Mouse (Mus musculus) gastrocnemius, adult 8-10 months (tissue): Measurements from ENCODE around the gene Tm4sf4. TPM values are rescaled to one million over a fixed set of nuclear protein-coding genes. Genes with fewer than 3 reads are reported as not detected.

Source experiments
- DNase-seq, 2 experiments: peaks; one replicate each; pipeline ENCODE4 v3.0.0; 2022; ENCODE audit warnings: low spot score in 2 of 2
- total RNA-seq, 4 experiments: library from RNA; stranded (reverse); gene quantifications; 2 replicates each; pipeline ENCODE4 v1.2.4; 2022

Tm4sf4 gene
- not detected for total RNA-seq

DNA sequence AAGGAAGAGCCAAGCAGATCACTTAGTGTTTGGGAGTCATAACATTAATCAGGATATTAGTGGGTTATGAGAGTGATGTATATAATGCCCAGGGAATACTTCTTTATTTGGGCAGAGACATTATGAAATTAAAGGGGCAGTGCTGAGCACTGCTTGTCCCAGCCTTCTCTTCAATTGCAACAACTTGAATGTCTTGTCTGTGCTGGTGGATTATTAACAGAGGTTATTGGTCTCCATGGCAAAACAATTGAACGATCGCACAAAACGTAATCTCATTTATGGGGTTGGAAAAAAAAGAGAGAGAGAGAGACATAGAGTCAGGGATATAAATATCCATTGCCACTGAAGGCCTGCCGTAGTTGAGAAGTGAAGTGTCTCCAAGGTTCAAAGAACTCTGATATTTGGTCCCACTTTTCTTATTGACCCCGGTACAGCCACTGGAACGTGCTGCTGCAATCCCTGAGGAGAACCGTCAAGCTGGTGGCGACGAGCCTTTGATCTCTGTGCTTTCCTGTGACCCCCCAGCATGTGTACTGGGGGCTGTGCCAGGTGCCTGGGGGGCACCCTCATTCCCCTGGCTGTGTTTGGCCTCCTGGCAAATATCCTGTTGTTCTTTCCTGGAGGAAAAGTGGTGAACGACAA lies at the start of gene Tm4sf4:
Tm4sf4 (plus strand) TSS at position 226 of the 642 bp plus-strand sequence.
- no peak for DNase-seq

DNA sequence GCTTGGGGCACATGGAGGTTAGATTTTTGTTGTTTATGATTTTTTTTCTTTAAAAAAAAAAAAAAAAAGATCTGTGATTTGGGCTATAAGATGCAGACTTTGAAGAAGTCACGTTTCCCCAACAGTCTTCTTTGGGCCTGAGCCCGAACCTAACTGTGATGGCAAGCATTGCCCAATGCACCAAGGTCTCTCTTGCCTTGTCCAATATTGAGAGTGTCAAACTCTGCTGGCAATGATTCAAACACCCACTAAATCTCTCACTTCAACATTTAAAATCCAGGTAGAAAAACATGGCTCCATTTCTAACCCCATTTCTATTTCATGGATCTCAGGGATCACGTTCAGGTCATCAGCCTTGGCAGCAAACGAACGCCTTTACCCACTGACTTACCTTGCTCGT lies 38.7 kb upstream of the Tm4sf4 start:
- no peak for DNase-seq

DNA sequence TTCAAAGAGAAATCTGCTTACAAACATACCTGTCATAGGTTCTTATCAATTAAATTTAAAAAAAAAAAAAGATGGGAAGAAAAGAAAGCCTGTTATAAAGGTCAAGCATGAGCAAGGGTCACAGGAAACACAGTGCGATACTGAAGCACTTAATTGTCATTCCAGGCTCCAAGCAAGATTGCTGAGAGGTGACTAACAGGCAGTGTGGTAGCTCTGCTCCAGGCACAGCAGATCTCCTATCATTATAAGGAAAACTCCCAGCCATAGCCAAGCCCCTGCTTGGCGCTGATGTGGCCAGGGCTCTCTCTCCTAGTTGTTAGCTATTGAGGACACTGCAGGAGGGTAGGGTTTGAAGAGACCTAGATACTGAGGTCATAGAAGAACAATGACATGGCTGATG lies 38.2 kb upstream of the Tm4sf4 start:
- DNase-seq = no peak

DNA sequence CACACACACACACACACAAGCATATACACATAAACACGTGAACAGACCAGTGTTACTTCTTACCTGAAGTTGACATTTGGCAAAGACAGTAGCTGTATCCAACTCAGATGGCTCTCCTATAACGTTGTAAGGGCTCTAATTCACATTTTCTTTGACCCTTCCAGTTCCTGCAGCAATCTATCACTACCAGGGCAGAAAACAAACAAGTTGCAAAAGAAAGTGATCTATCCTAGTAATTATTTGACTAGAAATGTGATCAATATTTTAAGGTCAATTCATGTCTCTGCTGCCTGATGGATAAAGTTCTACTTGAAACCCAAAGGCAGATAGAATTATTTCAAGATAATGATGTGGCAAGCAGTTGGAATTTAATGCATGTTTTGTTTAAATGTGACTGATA lies 37.5 kb upstream of the Tm4sf4 start:
- no peak for DNase-seq

DNA sequence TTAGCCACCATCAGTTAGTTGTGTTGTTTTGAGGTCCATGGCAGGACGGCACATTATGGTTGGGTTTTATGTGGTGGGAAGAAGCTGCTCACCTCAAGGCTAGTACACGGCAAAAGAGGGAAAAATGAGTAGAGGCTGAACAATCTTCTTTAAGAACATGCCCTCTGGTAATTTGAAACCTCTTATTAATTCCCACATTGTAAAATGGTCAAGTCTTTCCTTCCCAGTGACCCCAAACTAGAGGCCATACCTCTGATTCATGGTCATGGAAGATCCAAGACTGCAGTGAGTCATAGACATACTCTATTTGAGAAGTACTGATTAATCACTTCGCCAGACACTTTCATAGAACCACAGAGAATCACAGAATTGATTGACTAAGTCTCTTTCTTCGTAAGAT lies 13.6 kb upstream of the Tm4sf4 start:
- DNase-seq = no peak

DNA sequence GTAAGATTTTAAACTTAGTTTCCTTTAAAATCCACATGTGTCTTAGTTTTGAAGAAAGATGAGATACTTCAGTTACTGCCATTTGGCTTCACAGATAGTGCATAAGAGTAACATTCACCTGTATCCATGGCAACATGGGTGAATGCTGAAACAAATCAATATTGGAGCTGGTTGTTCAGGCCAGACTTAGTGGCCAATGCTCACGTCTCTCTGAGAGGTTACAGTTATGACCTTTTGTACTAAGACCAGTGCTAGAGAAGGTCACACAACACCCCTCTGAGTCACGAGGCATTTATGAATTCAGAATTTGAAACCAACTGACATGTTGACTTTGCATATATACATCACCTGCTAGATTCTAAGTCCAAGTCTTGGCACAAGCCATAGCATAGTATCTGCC lies 4.9 kb upstream of the Tm4sf4 start:
- DNase-seq = no peak

DNA sequence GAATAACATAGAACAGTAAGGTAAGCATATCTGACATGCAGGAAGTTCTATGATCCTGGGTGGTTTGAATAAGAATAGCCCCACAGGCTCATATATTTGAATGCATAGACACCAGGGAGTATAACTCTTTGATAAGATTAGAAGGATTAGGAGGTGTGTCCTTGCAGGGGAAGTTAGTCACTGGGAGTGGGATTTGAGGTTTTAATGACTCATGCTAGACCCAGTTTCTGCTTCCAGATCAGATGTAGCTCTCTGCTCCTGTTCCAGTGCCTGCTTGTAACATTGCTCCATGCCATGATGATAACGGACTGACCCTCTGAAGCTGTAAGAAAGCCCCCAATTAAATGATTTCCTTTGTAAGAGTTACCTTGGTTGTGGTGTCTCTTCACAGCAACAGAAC lies 4.5 kb upstream of the Tm4sf4 start:
- no peak for DNase-seq

DNA sequence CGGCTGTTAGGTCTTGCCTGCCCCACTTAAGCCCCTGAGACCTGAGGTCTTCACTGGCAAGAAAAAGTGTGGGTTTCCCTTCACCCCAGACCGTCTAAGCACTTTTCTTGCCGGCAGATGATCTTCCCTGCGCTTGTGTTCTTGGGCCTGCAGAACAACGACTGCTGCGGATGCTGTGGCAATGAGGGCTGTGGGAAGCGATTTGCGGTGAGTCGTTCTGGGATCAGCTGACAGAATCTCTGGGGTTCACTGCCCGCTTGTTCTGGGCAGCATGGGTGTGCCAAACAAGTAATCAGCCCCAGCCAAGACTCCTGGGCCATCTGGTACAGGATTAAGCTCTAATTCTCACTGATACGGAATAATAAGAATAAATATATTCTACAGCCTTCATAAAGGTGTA lies 1.2 kb downstream of the Tm4sf4 start:
- DNase-seq = no peak

DNA sequence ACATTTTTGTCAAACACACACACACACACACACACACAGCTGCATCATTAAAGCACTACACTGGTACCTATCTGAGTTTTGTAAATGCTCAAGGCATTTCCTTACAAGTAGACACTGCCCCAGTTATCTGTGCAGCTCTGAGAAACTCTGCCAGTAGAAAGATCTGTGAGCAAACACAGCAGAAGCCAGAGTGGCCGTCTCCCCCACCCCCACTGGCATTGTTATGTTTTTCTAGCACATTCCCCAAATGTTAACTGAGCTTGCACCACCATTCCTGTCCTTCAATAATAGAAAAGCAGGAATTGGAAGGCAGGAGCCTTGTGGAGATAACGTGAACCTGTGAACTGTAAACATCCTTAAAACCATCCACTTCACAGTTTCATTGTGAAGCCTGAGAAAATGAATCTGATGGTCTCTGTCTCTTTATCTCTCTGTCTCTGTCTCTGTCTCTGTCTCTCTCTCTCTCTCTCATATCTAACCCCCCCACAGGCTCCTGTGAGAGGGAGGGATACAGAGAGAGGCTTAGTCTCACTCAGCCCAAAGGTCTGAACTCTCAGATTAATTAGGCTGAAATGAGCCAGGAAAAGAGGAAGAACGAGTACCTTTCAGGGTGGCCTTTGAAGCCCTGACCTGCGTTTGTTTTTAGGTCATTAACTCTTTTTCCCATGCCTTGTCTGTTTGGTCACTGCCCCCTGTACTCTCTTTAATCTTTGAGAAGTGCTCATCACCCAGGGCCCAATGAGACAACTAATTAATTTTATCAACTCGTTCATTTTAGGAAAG lies 3.8 kb downstream of the Tm4sf4 start:
- no peak for DNase-seq

DNA sequence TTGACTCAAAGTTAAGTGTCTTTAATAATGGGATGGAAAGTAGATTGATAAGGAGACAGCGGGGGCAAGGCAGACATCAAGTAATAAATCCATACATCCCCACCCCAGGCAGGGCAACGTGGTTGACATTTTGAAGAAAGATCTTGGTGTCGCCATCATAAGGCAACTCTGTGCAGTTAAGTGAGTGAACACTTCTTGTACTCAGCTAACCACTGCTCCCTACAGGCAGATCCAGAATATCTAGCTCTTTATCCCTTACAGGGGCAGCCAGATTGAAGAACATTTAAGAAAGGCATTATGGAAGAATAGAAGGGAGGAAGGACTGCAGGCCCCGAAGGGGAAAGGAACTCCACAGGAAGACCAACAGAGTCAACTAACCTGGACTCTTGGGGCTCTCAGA lies 4.4 kb downstream of the Tm4sf4 start:
- no peak for DNase-seq

DNA sequence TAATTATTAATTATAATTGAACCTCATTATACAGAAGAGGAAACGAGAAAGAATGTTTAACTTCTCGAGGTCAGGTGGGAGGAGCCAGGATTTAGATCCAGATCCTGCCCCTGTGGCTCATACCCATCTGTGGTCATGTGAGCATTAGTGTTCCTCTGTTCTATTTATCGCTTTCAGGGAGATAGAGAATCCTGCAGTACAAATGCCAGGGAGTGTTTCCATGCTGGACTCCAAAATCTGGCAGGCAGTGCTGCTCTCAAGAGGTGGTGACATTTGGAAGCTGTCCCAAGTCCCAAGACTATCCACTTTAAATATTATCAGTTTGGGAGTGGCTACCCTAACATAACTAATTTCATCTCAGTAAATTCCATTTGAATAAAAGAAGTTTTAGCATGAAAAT lies 6.6 kb downstream of the Tm4sf4 start:
- no peak for DNase-seq

DNA sequence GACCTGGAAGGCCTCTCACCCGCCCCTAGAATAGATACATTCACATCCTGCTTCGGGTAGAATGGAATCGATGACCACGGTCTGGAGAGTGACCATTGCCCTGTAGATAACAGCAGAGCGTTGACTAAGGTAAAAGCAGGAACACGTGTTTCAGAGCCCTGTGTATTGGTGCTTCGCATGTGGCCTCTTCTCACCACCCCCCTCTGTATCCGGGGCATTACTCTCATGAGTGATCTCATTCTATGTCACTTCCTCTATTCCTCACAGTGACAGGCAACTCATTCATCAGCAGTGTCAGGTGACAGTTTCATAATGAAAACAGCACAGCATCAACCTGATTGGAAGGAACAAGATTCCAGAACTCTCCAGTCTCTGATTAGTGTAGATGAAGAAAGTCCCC lies 10.2 kb downstream of the Tm4sf4 start:
- DNase-seq = no peak

DNA sequence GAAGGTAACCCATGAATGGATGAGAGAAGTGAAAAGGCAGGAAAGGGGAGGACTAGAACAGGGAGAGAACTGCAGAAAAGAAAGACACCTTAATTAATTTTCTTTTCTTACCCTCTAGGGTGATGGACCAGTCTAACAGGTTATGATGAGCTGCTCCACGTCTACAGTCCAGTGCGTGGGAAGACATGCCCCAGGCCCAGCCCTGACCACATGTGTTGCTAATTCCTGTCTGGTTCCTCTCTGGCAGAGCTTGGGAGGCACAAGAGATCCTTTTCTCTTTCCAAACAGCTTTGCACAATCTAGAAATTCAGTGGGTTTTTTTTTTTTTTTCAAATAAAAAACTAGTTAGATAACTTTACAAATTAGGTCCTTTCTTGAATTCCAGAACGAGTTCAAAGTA lies 15.8 kb downstream of the Tm4sf4 start:
- no peak for DNase-seq

DNA sequence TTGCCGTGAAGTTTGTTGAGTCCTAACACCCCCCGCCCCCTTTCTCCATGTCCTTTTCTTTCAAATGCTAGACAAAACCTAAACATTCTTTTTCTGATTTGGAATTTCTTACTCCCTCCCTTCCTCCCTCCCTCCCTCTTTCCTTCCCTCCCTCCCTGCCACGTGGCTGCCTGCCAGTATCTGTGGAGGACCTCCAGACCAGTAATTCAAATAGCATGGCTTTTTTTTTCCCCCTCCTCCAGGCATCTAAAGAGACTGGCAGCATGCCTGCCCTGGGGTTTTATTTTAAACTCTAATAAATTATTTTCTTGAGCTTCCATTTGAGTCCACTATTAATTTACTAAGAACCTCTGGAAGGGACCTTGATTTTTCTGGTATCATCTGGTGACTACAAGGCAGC lies 20.6 kb downstream of the Tm4sf4 start:
- no peak for DNase-seq

DNA sequence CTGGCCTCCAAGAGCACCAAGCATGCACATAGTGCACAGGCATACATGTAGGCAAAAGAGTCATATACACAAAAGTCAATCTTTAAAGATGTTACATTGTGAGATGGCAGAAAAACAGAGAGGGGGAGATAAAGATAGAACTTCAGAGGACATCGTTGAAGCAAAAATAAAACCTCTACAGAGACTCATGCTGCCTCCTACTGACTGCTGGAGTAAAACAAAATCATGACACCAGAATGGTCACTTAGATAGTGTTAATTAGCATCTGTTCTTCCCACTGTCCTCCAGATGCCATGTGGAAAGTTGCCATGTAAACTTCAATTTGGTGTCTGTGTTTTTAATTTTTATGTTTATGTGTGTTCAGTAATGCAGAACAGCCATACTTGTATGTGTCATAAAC lies 22.8 kb downstream of the Tm4sf4 start:
- no peak for DNase-seq

DNA sequence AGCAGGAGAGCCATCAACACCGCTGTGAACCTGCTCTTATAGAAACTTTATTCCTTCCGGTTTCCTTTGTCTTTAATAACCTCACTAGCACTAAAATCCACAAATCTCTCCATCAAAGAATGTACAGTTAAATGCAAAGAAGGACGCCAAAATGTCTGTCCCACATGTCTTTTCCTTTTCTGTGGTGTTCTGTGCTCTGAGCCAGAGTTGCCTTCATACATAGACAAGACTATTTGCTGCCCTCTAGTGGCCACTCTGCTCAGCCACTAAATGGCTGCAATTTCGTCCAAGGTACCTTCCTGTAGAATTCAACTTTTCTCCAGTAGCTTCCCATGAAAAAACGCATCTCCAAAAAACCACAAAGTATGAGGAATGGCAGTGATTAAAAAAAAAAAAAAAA lies 23.3 kb downstream of the Tm4sf4 start:
- DNase-seq = peak; percentile 23 to 45

DNA sequence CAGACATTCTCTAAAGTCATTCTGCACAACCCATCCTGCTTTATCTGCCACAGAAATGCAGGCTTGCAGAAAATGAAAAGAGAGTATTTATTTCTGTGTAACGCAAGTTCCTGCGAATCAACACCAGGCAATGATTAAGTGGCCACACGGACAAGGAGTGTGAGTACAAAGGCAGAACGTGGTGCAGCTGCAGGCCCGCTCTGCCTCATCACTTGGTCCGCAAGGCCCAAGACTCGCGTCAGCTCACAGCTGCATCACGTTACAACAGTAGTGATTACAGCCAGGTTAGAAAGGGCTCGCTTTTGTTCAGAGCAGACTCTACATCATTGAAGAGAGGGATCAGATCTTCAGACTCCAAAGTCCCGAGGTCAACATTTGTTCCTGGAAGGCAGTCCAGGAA lies 33.5 kb downstream of the Tm4sf4 start:
- DNase-seq = no peak

DNA sequence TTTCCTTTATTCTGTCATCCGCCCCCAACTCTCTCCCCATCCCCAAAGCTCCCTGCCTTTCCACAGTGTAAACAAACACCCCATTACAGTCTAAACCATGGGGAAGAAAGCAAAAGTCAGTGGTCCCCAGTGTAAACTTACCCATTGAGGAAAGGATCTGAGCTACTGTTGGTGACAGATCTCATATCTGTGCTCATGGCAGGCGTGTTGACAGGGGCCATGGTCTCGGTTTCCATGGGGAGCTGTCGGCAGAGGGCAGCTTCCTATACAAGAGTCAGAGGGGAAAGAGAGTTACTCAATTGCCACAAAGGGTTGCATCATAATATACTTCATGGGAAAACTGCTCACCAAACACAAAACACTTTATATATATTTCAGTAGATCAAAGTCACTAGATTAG lies 38.2 kb downstream of the Tm4sf4 start:
- no peak for DNase-seq

DNA sequence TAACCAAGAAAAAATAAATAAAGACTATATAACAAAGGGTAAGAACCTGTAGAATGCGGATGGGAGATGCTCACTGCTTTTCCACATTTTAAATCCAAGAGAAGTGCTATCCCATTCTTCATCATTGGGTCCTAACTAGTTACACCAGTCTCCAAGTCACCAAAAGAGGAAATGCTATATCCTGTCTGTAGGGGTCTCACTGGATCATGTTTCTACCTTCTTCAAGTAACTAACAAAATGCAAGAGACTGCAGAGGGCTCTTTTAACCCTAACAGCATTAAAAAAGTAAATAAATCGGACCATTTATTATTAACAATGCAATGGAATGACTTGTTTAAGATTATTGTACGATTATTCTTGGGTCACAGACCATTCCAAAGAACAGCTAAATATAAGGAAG lies 41.2 kb downstream of the Tm4sf4 start:
- DNase-seq = no peak

DNA sequence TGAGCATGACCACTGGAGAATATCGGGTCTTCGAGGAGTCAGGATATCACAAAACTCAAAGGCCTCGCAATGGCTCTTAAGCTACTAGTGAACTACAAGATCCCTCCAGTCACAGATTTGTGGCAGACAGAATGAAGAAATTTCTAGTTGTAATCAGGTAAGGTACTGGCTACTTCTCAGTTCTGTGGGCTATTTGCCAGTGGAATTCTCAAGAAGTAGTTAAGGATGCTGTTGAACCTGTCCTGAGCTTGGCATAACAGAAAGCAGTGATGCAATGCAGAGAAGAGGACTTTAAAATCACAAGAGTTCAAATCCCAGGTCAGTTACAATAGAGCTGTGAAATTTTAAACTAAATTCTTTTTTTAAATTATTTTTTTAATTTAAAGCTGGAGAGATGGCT lies 44.2 kb downstream of the Tm4sf4 start:
- no peak for DNase-seq

DNA sequence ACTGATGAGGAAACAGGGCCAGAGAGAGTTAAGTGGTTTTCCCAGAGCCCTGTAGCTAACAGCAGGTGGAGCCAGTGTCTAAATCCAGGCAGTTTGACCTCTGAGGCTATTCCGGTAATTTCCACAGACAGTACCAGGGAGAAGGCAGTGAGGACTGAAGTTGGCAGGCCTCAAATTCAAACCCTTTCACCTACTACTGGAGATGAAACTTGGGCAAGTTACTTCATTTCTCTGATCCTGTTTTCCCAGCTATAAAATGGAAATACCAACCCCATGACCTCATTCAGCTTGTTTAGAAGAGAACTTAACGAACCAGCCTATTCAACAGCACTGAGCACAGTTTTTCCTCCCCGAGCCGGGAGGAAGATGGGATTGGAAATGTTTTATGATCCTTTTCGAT lies 45.2 kb downstream of the Tm4sf4 start:
- DNase-seq = peak; percentile 28 to 45

DNA sequence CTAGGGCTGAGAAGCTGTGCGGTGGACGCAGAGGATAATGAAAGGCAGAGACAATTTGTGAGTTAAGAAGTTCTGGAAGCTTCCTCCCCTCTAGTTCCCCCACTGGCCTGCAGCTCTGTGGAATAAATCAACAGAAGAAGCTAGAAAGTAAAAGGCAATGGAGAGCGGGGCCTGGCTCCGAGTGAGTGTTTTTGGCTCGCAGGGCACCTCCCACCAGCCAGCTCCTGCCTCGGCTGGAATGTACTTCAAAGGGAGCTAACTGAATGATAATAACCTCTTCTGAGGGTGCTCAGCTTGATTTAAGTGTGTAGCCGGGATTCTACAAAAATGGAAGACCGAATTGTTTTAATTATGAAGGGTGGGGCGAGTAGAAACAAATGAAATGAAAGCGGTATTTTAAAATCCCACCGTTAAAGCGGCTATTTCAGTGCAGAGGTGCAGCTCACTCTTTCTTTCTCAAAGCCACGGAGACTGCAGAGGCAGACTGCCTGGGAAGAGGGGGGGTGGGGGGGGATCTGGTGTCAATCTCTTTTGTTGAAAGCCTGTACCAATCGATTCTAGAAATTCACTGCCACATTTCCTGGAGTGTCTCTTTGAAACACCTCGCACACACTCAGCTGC lies 46.0 kb downstream of the Tm4sf4 start:
- DNase-seq = peak in 1 of 2 experiments; percentile 29

DNA sequence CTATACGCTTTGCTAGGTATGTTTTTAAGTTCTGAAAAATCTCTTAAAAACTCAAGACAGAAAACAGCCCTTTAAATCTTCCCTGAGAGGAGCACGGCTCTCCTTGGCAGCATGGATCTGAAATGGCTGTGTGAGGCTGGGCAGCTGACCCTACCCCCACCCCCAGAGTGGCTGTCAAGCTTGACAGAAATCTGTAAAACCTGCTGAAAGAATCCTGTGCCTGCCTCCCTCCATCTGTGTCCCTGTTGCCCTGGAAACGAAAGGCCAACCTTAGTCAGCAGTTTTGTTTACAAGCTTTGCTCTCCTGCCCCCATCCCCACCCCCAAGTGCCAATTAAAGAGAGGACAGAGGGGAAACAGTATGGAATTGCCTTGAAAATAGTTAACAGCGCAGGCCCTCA lies 47.3 kb downstream of the Tm4sf4 start:
- no peak for DNase-seq
